Mouse (Mus musculus) gastrocnemius, adult 2 months (tissue): ENCODE data around the gene Abhd16a. TPM values are rescaled to one million over a fixed set of nuclear protein-coding genes. Genes with fewer than 3 reads are reported as not detected.
A peak's percentile ranks its signal among the peaks of the same experiment; 100 is the strongest.

ENCODE experiments used
- DNase-seq: peaks from one replicate; pipeline ENCODE4 v3.0.0; 2022
- H3K27ac ChIP-seq: fragments of 200-600 bp; 2 replicates; pipeline ENCODE4 v1.8.1; 2022; ENCODE audit warnings: mild to moderate bottlenecking
- H3K4me3 ChIP-seq: fragments of 200-600 bp; 2 replicates; pipeline ENCODE4 v1.8.1; 2022; ENCODE audit warnings: mild to moderate bottlenecking, moderate library complexity
- CTCF ChIP-seq: fragments of 200-600 bp; IDR thresholded peaks from 2 replicates; pipeline ENCODE4 v1.8.1; 2022; ENCODE audit warnings: antibody characterized with exemption, mild to moderate bottlenecking, moderate library complexity
- intact Hi-C: fragments of 180-260 bp; cut with DNase I; formaldehyde crosslinking; loops from one replicate; pipeline ENCODE4 v1.15.1; 2025
- total RNA-seq, 2 experiments: library from RNA; stranded (reverse); gene quantifications; 2 replicates each; pipeline ENCODE4 v1.2.3; 2021

Gene Abhd16a
- total RNA-seq, 2 experiments from 2014 or later = 74.2 to 99.7 TPM

DNA sequence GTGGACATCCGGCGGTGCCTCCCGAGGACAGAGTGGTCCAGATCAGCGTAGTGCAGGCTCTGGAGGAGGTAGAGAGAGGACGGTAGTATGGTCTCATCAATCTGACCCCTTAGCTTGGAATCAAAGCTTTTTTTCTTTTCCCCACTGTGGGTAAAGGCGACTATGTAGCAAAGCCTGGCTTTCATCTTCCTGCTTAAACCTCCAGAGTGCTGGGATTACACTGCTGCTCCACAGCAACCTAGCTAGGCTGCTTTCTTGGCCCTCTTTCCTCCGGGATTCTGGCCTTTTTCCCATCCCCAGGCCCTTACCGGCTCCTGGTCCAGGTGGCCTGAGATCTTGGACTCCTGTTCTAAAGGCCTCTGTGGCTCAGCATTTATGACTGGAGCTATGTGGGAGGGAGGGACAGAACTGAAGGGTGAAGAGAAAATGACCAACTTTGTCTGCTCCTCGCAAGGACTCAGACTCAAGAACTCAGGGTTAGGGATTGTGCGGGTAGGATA lies 24.6 kb upstream of the Abhd16a start:
- no peak for TF ChIP-seq CTCF
- no peak for DNase-seq
- H3K4me3 ChIP-seq = peak overlapping the region; percentile 66
- intact Hi-C loops = no loop called here
- peak overlapping the region; percentile 16; the same call in 1 of the 2 replicates for H3K27ac ChIP-seq

DNA sequence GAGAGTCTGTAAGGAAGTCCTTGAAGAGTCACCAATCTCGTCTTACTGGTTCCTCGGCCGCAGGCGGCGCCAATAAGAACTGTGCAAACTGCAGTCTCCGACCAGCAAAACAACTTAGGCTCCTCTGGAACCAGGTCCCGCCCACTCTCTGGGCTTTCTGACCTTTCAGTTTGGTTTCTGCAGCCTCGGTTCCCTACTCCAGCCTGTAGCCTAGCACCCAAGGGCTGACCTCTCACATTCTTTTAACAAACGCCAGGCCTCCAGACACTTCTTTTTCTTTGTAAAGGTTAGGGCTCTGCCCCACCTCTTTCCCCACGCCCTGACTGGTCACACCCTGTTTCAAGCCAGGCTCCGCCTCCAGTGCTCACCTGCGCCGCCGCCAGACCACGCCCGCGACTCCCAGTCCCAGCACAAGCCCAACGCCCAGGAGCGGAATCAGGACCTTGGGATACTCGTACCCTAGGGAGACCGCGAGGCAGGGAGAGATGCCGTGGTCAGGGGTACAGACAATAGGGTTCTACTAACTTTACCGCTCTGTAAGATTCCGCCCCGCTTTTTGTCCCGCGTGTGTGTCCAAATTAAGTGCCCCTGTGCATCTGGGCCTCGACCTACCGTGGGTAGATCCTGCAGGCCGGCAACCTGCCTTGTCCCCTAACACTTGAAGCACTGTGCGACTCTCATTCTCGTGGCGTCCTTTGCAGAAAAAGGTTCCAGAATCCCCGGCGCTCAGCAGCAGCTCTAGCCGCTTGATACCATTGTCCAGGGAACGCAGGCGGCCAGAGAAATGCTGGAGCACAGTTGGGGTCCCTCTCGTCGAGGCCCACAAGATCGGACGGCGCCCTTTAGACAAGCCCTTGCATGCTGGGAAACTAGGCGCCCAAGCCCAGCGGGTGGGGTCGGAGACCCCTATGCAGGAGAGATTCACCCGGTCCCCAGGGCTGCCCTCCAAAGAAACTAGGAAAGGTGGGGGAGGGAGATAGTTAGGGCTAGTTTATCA lies 23.8 kb upstream of the Abhd16a start, which contains the start of gene Ly6g6c:
Gene Ly6g6c, plus strand, starts transcription at position 438 of the 997 bp plus-strand sequence.
- Histone ChIP-seq H3K4me3 (peak within 1 kb of the TSS; percentile 66), H3K27ac (peak within 1 kb of the TSS; percentile 21; the same call in 1 of the 2 replicates)
- peak; percentile 63 for DNase-seq
- no peak for TF ChIP-seq CTCF
- intact Hi-C loops = no loop called here

DNA sequence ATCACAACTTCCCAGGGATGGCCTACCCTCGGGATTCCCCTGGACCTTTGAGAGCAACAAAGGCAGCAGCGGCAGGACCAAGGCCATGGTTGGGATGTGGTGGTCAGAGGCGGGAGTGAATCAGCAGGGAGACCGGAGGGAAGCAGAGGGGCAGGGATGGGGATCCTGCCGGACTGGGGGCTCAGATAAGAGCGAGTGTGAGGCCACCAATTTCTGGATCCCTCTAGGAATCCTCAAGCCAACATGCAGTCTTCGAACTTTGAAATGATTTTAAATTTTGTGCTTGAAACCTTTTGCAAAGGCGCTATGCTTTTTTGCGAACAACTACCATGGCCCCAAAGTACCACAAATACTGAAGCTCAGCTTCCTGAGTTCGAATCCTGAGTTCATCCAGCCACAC lies 23.0 kb upstream of the Abhd16a start, which contains the start of gene Mpig6b:
Gene Mpig6b, minus strand, starts transcription at position 101 of the 400 bp plus-strand sequence.
- Histone ChIP-seq H3K27ac (peak within 1 kb of the TSS; percentile 21; the same call in 1 of the 2 replicates), H3K4me3 (peak within 1 kb of the TSS; percentile 66)
- intact Hi-C loops = no loop called here
- no peak for TF ChIP-seq CTCF
- DNase-seq = no peak

DNA sequence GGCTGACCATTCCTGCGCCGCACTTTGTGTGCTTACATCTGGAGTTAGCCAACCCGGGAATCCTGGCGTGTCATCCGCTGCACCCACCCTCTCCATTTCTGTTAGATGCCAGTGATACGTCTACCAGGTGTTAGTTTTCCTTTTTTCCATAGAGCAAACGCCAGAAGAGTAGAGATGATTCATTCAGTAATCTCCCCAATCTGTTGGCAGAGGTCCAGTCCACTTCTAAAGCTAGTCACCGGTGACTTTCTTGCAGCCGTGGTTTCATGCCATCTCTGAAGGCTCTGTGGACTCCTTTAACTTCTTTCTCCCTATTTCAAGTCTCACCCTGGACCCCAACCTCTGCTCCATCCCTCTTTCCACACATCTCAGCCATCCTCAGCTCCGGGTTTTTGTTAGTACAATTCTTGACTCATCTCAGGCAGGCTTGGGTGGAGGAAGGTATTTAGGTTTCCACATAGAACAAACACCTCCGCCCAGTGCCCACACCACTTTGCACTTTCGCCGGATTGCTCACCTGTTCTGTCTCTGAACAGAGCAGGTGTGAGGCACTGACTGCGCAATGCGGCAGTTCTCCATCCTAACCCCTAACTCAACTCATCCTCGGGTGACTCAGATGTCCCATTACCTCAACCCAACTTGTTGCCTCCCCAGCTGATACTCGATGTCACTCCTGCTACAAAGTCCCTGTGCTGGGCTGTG lies 20.7 kb upstream of the Abhd16a start:
- Histone ChIP-seq H3K27ac (no peak overlapping the region), H3K4me3 (no peak overlapping the region)
- DNase-seq = no peak
- intact Hi-C loops = no loop called here
- TF ChIP-seq CTCF = no peak

DNA sequence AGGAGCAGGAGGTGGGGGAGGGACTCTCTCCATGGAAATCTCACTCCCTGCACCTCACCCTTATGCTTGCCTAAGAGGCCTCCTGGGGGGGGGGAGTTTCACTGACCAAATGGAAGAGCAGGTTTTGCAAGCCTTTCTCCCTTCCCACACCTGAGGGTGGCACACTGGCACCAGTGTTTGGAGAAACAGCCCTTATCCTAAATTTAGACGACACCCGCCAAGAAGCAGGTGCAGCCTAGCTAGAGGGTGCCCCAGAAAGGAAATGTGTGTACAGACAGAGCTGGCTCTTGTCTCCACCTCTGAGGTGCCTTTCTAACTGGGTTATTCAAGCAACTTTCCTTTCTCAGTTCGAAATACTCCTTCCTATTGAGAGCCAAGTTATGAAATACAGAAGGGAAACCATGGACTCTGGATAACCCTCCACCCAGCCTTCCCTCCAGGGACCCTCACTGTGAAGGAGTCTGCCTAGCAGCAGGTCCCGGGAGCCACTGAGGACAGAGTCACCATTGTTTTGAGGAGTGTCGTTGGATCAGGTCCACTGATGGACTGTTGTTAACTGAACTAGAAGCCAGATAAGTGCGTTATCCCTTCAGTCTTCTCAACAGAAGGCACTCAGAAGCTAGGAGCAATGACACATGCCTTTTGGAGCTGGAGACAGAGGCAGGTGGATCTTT lies 18.4 kb upstream of the Abhd16a start:
- H3K27ac ChIP-seq = peak overlapping the region; percentile 41; the same call in 1 of the 2 replicates
- peak; percentile 51 for DNase-seq
- peak; percentile 44 for TF ChIP-seq CTCF
- H3K4me3 ChIP-seq = no peak overlapping the region
- intact Hi-C loops = no loop called here

DNA sequence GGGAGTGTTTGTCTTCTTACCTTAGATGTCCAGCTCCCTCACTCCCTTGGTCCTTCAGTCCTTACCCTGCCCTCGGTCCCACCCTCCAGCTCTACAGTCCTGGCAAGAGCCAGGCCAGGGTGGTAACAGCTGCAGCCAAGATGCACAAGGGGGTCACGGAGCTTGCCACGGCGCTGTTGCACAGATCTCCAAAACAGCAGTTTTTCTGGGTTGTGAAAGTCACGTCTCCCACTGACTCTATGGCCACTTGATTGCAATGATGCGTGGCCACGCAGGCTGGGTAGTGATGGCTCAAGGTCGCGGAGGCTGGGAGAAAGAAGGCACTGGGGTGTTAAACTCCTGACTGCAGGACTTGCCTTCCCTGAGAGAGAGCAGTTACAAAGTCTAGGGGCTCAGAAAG lies 17.6 kb upstream of the Abhd16a start:
- intact Hi-C loops = no loop called here
- Histone ChIP-seq H3K27ac (no peak overlapping the region), H3K4me3 (no peak overlapping the region)
- no peak for TF ChIP-seq CTCF
- DNase-seq = no peak

DNA sequence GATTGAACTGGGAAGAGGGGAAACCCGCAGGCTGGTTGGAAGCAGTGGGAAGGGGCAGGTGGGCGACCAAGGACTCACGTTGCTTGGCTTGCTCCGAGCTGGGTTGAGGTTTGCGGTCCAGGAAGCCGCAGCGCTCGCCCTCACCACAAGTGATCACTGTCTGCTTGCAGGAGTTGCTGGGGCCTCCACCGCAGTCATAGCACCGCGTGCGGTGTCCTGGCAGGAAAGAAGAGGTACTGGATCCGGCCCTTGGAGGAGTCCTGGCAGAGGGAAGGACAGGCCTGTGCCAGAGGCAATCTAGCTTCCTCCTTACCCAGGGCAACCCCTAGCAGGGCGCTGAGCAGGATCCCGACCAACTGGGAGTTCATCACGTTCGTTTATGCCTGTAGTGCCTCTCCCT lies 15.0 kb upstream of the Abhd16a start:
- no peak for TF ChIP-seq CTCF

DNA sequence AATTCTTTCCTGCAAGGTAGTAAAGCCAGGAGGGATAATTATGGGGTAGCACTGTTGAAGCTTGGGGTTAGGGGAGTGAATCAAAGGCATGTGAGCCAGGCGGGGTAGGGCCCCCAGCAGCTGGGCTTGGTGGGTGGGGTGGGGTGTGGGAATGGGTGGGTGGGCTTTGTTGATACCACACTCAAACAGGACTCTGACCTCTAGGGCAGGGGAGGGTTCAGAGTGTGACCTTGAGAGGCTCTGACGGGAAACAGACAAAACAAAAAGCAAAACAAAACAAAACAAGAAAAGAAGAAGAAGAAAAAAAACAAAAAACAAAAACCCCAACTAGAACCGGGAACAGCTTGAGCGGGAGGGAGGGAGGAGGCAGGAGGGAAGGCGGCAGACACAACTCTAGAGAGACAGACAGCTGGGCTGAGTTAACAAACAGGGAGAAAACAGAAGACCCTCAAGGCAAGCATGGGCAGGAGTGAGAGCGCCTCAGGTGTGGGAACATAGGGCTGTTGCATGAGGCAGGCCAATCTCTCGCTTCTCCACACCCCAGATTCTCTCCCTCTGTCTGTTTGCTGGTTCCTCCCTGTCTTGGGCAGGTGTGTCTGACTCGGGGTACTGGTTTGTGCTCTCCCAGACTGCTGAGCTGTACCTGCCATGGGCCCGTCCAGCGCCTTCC lies 12.4 kb upstream of the Abhd16a start, which contains the start of gene Ly6g6e:
Gene Ly6g6e, plus strand, starts transcription at position 396 of the 670 bp plus-strand sequence.
- intact Hi-C loops = no loop called here
- no peak for DNase-seq
- no peak for TF ChIP-seq CTCF
- Histone ChIP-seq H3K27ac (peak within 1 kb of the TSS; percentile 75), H3K4me3 (peak within 1 kb of the TSS; percentile 70)

More for the DNA sequence above, 15.0 kb upstream of the Abhd16a start:
- H3K27ac ChIP-seq = no peak overlapping the region
- DNase-seq = no peak
- no peak overlapping the region for H3K4me3 ChIP-seq
- intact Hi-C loops = no loop called here

DNA sequence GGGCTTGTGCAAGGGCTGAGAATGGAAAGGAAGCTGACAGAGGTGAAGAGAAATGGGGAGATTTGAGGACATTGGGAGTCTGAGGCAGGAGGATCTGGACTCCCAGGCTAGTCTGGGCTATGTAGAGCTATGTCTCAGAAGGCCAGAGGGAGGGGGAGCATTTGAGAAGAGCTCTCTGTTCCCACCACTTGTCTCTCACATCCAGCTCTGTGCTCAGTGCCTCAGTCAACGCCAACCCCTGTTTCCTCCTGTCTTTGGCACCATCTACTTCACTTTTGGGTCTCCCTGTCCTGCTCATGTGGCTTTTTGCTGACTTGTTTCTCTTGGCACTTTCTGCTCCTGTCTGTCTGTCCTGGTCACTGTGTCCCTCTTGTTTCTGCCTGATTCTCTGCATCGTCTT lies 11.8 kb upstream of the Abhd16a start:
- intact Hi-C loops = no loop called here
- TF ChIP-seq CTCF = no peak
- no peak for DNase-seq
- H3K4me3 ChIP-seq = peak overlapping the region; percentile 70
- H3K27ac ChIP-seq = peak overlapping the region; percentile 75

DNA sequence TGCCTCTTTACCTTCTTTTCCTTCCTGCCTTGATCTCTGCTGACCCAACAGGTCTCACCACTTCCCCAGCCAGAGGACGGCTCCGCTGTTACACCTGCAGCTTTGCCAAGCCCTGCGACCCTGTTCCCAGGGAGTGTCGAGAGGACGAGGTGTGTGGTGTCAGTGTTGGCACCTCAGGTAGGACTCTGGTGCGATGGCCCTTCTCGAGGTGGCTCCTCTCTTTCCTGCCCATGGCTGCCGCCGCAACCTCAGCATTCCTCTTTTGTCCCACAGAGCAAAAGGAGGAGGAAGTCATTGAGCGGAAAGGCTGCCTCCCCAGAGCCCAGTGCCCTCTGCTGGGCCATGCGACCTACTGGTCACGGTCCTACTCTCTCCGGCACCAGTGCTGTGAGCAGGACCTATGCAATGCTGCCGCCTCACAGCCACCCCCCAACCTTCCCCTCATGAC lies 11.3 kb upstream of the Abhd16a start, which contains the start of gene Ly6g6d:
Gene Ly6g6d, minus strand, starts transcription at position 280 of the 448 bp plus-strand sequence.
- peak within 1 kb of the TSS; percentile 70 for H3K4me3 ChIP-seq
- DNase-seq = peak; percentile 64
- intact Hi-C loops = no loop called here
- peak within 1 kb of the TSS; percentile 75 for H3K27ac ChIP-seq
- peak; percentile 63 for TF ChIP-seq CTCF

DNA sequence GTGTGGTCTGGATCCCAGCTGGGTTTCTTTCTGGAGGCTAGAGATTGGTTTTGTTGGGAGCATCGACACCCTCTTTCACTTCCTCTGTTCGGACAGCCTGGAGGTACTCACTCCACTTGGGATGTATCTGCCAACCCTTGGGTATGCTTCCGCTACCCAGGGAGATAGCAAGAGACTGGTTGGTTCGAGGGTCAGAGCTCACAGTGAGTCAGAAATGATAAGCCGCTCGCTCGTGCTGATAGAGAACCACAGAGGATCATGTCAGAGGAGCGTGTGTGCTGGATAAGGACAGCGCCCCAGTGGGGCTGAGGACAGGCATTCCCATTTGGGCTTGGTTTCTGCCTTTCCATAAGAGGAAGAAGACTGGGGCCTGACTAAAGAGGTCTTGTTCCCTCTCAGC lies 9.3 kb upstream of the Abhd16a start:
- Histone ChIP-seq H3K27ac (no peak overlapping the region), H3K4me3 (no peak overlapping the region)
- TF ChIP-seq CTCF = no peak
- no peak for DNase-seq
- intact Hi-C loops = no loop called here
